ENCODE assay signal across 9 mouse cellular contexts in the genomic region with DNA sequence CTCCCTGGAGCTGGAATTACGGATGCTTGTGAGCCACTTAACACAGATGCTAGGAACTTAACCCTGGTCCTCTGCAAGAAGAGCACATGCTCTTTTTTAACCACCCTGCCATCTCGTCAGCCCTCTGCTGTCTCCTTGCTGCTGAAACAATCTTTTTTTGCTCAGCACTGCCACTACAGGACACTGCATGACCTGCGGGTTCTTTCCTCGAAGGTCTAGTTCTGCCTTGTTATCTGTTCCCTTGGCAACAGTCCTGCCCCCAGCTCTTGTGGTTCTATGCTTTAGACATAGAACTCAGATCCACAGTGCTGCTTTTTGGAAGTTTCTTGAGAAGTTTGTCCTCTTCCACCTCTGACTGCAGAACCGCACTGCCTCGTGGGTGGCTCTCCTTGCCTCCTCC.
DNase-seq lines count a peak whose midpoint lies in the region; ATAC-seq lines count a peak whose summit lies in the region.
"Had no signal": no experiment of that assay in that cellular context is flagged by ENCODE, and none has a peak within 500 bp of the region (broad histone marks: within the 10 kb centered on the region; RNA-seq: fewer than 3 reads in every experiment).

No protein-coding gene starts in this region.

- H3K27ac ChIP-seq in hindbrain, embryonic 11.5 days (ENCODE audit: low read depth, low read length): no peak overlapping the region
- no peak overlapping the region for H3K27ac ChIP-seq in hindbrain, embryonic 14.5 days
- no peak overlapping the region for H3K27ac ChIP-seq in intestine, embryonic 16.5 days (ENCODE audit: low read length)

- DNase-seq in hindbrain, embryonic 11.5 days (ENCODE audit: low spot score): peak; percentile 74
- no peak for DNase-seq in hindbrain, embryonic 14.5 days (ENCODE audit: low spot score)
- DNase-seq in A20 (ENCODE audit: low read depth, low spot score): peak; percentile 45
- DNase-seq in NIH3T3 (ENCODE audit: low read depth): peak; percentile 71
- no peak for DNase-seq in left cerebral cortex, adult 8-10 months (ENCODE audit: low spot score in 2 of 2)
- DNase-seq in left cerebral cortex, adult 9 months (ENCODE audit: low spot score in 2 of 2): no peak
- no peak for DNase-seq in left cerebral cortex, postnatal 4 days
- DNase-seq: thymus, adult 18-20 months had no signal

- intact Hi-C loops in left cerebral cortex, postnatal 4 days (cut with DNase I): no loop called here

- H3K9ac ChIP-seq in hindbrain, embryonic 11.5 days (ENCODE audit: low read depth, low read length): no peak overlapping the region
- H3K9ac ChIP-seq in hindbrain, embryonic 14.5 days: no peak overlapping the region
- H3K9ac ChIP-seq in intestine, embryonic 16.5 days (ENCODE audit: low read depth, low read length): no peak overlapping the region

- no peak overlapping the region for H3K4me2 ChIP-seq in hindbrain, embryonic 11.5 days (replicated peaks; ENCODE audit: low read depth, low read length)
- no peak overlapping the region for H3K4me2 ChIP-seq in hindbrain, embryonic 14.5 days (replicated peaks)
- H3K4me2 ChIP-seq in intestine, embryonic 16.5 days (ENCODE audit: low read depth, low read length): no peak overlapping the region

- H3K9me3 ChIP-seq in hindbrain, embryonic 11.5 days (ENCODE audit: control insufficient read depth, low read length): no peaks in the 10 kb centered on the region
- no peaks in the 10 kb centered on the region for H3K9me3 ChIP-seq in hindbrain, embryonic 14.5 days (ENCODE audit: control insufficient read depth, low read length)
- no peaks in the 10 kb centered on the region for H3K9me3 ChIP-seq in intestine, embryonic 16.5 days (ENCODE audit: control insufficient read depth, low read length)

- 44% methylated on average over 6 of the region's 6 CpGs for WGBS in hindbrain, embryonic 11.5 days
- 32% methylated on average over 6 of the region's 6 CpGs for WGBS in hindbrain, embryonic 14.5 days
- 37% methylated on average over 6 of the region's 6 CpGs for WGBS in intestine, embryonic 16.5 days

- no peak overlapping the region for H3K4me3 ChIP-seq in hindbrain, embryonic 11.5 days (ENCODE audit: low read depth, low read length)
- no peak overlapping the region for H3K4me3 ChIP-seq in hindbrain, embryonic 14.5 days (replicated peaks; ENCODE audit: low read length)
- no peak overlapping the region for H3K4me3 ChIP-seq in intestine, embryonic 16.5 days (ENCODE audit: low read length)

- no peaks in the 10 kb centered on the region for H3K27me3 ChIP-seq in hindbrain, embryonic 11.5 days (ENCODE audit: control insufficient read depth, insufficient read depth, low read length)
- no peaks in the 10 kb centered on the region for H3K27me3 ChIP-seq in hindbrain, embryonic 14.5 days (ENCODE audit: control insufficient read depth, insufficient read depth, low read length)
- no peaks in the 10 kb centered on the region for H3K27me3 ChIP-seq in intestine, embryonic 16.5 days (replicated peaks; ENCODE audit: control insufficient read depth, insufficient read depth, low read length)

- H3K4me1 ChIP-seq in hindbrain, embryonic 11.5 days (replicated peaks; ENCODE audit: control insufficient read depth, insufficient read depth, low read length): no peaks in the 10 kb centered on the region
- H3K4me1 ChIP-seq in hindbrain, embryonic 14.5 days (replicated peaks; ENCODE audit: control insufficient read depth, insufficient read depth, low read length): peaks cover 8% of the 10 kb centered on the region; the same call in 1 of the 2 replicates
- no peaks in the 10 kb centered on the region for H3K4me1 ChIP-seq in intestine, embryonic 16.5 days (ENCODE audit: control insufficient read depth, insufficient read depth, low read length)

- H3K36me3 ChIP-seq in hindbrain, embryonic 11.5 days (ENCODE audit: control insufficient read depth, insufficient read depth, low read length): no peaks in the 10 kb centered on the region
- no peaks in the 10 kb centered on the region for H3K36me3 ChIP-seq in hindbrain, embryonic 14.5 days (replicated peaks; ENCODE audit: control insufficient read depth, insufficient read depth)
- H3K36me3 ChIP-seq in intestine, embryonic 16.5 days (ENCODE audit: control insufficient read depth, insufficient read depth, low read length): no peaks in the 10 kb centered on the region

- 0 out of 2 replicates have a peak, but pooled peaks have one; percentile 38 for ATAC-seq in hindbrain, embryonic 11.5 days (ENCODE audit: low FRiP score)
- ATAC-seq in hindbrain, embryonic 14.5 days (ENCODE audit: low FRiP score): no peak
- ATAC-seq in intestine, embryonic 16.5 days: peak; percentile 42; the same call in 1 of the 2 replicates

Comparison
In these comparisons a context has a peak if more than half of its experiments do, and no peak if none do; other contexts are left out.
1. DNase-seq: peak in hindbrain, embryonic 11.5 days (single experiment), A20 (single experiment) and NIH3T3 (single experiment); none in hindbrain, embryonic 14.5 days (single experiment), left cerebral cortex, adult 8-10 months (0 of 2), left cerebral cortex, adult 9 months (0 of 2) and left cerebral cortex, postnatal 4 days (single experiment).